ENCODE assay signal across 1 mouse cellular context in genomic region chr5:92398153-92398552, GRCm38 (mm10).
A peak's percentile ranks its signal among the peaks of the same experiment; 100 is the strongest.
TF ChIP-seq lines count a peak whose summit lies in the region.

No protein-coding gene starts in this region.

TF ChIP-seq in CH12.LX, 34 proteins besides CTCF, POLR2A, EP300 and RAD21 (continued from another document):
- TF ChIP-seq IRF4 (IDR thresholded peaks at IDR 0.05; ENCODE audit: low read depth, low read length) = peak; percentile 45
- TF ChIP-seq MYC (IDR thresholded peaks at IDR 0.05; ENCODE audit: low read depth, low read length) = peak; percentile 100
- TF ChIP-seq TBP (conservative IDR thresholded peaks at IDR 0.05; ENCODE audit: low read depth, low read length) = no peak
- no peak for TF ChIP-seq CHD1 (IDR thresholded peaks at IDR 0.05; ENCODE audit: low read depth, low read length)
- peak; percentile 47 for TF ChIP-seq USF1 (IDR thresholded peaks at IDR 0.05; ENCODE audit: low read depth, low read length)
- TF ChIP-seq JUN (IDR thresholded peaks at IDR 0.05; ENCODE audit: insufficient read depth, low read depth, low read length) = no peak
- TF ChIP-seq MEF2A (IDR thresholded peaks at IDR 0.05; ENCODE audit: borderline replicate concordance, low read depth, low read length) = 0 out of 2 replicates have a peak, but pooled peaks have one; percentile 32
- no peak for TF ChIP-seq POLR2AphosphoS2 (IDR thresholded peaks at IDR 0.05; ENCODE audit: low read depth, low read length)
- peak; percentile 99 for TF ChIP-seq MAX (IDR thresholded peaks at IDR 0.05; ENCODE audit: low read length)
- no peak for TF ChIP-seq GABPA (IDR thresholded peaks at IDR 0.05; ENCODE audit: insufficient replicate concordance, low read depth, low read length)
- peak; percentile 43; the same call in 1 of the 2 replicates for TF ChIP-seq ELF1 (IDR thresholded peaks at IDR 0.05; ENCODE audit: low read depth, low read length)
- no peak for TF ChIP-seq HCFC1 (IDR thresholded peaks at IDR 0.05; ENCODE audit: low read depth, low read length)
- TF ChIP-seq MXI1 (IDR thresholded peaks at IDR 0.05; ENCODE audit: low read depth, low read length) = peak; percentile 95
- no peak for TF ChIP-seq PAX5 (IDR thresholded peaks at IDR 0.05; ENCODE audit: low read length)
- peak; percentile 83 for TF ChIP-seq SMC3 (IDR thresholded peaks at IDR 0.05; ENCODE audit: low read depth, low read length)
- peak; percentile 80 for TF ChIP-seq BHLHE40 (IDR thresholded peaks at IDR 0.05; ENCODE audit: low read depth, low read length)
